Mouse (Mus musculus): ENCODE measurements around the gene Slc46a3. TPM values are rescaled to one million over a fixed set of nuclear protein-coding genes. Genes with fewer than 3 reads are reported as not detected.

Slc46a3 gene
- 2.9 and 3.0 TPM in 2 replicates for polyA plus RNA-seq (2015; fragmentation: Nextera tagmentation; extraction: Ambion mirVana)

GRCm38 (mm10) chr5:147894455-147895076 is at the start of gene Slc46a3:
TSS of gene Slc46a3 (minus strand) at chr5:147894815.
- peak; percentile 52 for TF ChIP-seq CTCF (IDR thresholded peaks at IDR 0.05; ENCODE audit: low read depth)
- DNase-seq (ENCODE audit: low spot score) (peak; percentile 94), ATAC-seq (replicated peaks; ENCODE audit: low FRiP score, low read depth) (peak; percentile 99)
- Histone ChIP-seq H3K27ac (0 out of 2 replicates have a peak within 1 kb of the TSS, but pooled peaks have one; percentile 10), H3K9ac (ENCODE audit: low read depth, low read length) (peak within 1 kb of the TSS; percentile 52; the same call in 1 of the 2 replicates), H3K27me3 (ENCODE audit: insufficient read depth, low read length) (no peaks in the 10 kb centered on the region), H3K9me3 (replicated peaks; ENCODE audit: low read length) (no peaks in the 10 kb centered on the region), H3K4me3 (replicated peaks; ENCODE audit: low read depth, low read length) (peak within 1 kb of the TSS; percentile 76), H3K4me2 (ENCODE audit: low read length) (peak within 1 kb of the TSS; percentile 98), H3K4me1 (replicated peaks; ENCODE audit: insufficient read depth, low read length) (no peaks in the 10 kb centered on the region), H3K36me3 (ENCODE audit: insufficient read depth, low read length) (no peaks in the 10 kb centered on the region)
- under 1% methylated on average over 47 of the region's 47 CpGs for WGBS

- Histone ChIP-seq H3K4me1 (replicated peaks; ENCODE audit: insufficient read depth, low read length) (no peaks in the 10 kb centered on the region), H3K27me3 (ENCODE audit: insufficient read depth, low read length) (no peaks in the 10 kb centered on the region), H3K27ac (no peak overlapping the region), H3K4me2 (ENCODE audit: low read length) (no peak overlapping the region), H3K9me3 (replicated peaks; ENCODE audit: low read length) (no peaks in the 10 kb centered on the region), H3K4me3 (replicated peaks; ENCODE audit: low read depth, low read length) (no peak overlapping the region), H3K9ac (ENCODE audit: low read depth, low read length) (no peak overlapping the region), H3K36me3 (ENCODE audit: insufficient read depth, low read length) (no peaks in the 10 kb centered on the region)
- DNase-seq (ENCODE audit: low spot score), result no peak
- no peak for ATAC-seq (replicated peaks; ENCODE audit: low FRiP score, low read depth)
- TF ChIP-seq CTCF (IDR thresholded peaks at IDR 0.05; ENCODE audit: low read depth), result no peak
- WGBS, result 73% methylated on average over 5 of the region's 5 CpGs
Observed at GRCm38 (mm10) chr5:147939226-147939625, 44.6 kb upstream of the Slc46a3 start.

- no peak for DNase-seq (ENCODE audit: low spot score)
- no peaks in the 10 kb centered on the region for H3K27me3 ChIP-seq (ENCODE audit: insufficient read depth, low read length)
- H3K36me3 ChIP-seq (ENCODE audit: insufficient read depth, low read length), result no peaks in the 10 kb centered on the region
- no peak overlapping the region for H3K4me3 ChIP-seq (replicated peaks; ENCODE audit: low read depth, low read length)
- H3K27ac ChIP-seq, result no peak overlapping the region
- no peaks in the 10 kb centered on the region for H3K9me3 ChIP-seq (replicated peaks; ENCODE audit: low read length)
- TF ChIP-seq CTCF (IDR thresholded peaks at IDR 0.05; ENCODE audit: low read depth), result no peak
- no peak for ATAC-seq (replicated peaks; ENCODE audit: low FRiP score, low read depth)
- no peaks in the 10 kb centered on the region for H3K4me1 ChIP-seq (replicated peaks; ENCODE audit: insufficient read depth, low read length)
- H3K9ac ChIP-seq (ENCODE audit: low read depth, low read length), result no peak overlapping the region
- no peak overlapping the region for H3K4me2 ChIP-seq (ENCODE audit: low read length)
- WGBS, result 86% methylated on average over 13 of the region's 13 CpGs
Observed at GRCm38 (mm10) chr5:147935096-147935495, 40.5 kb upstream of the Slc46a3 start.

GRCm38 (mm10) chr5:147928668-147929497 is 34.3 kb upstream of the Slc46a3 start:
- Histone ChIP-seq H3K27me3 (ENCODE audit: insufficient read depth, low read length) (no peaks in the 10 kb centered on the region), H3K4me2 (ENCODE audit: low read length) (no peak overlapping the region), H3K9ac (ENCODE audit: low read depth, low read length) (no peak overlapping the region), H3K9me3 (replicated peaks; ENCODE audit: low read length) (no peaks in the 10 kb centered on the region), H3K36me3 (ENCODE audit: insufficient read depth, low read length) (no peaks in the 10 kb centered on the region), H3K27ac (no peak overlapping the region), H3K4me1 (replicated peaks; ENCODE audit: insufficient read depth, low read length) (no peaks in the 10 kb centered on the region), H3K4me3 (replicated peaks; ENCODE audit: low read depth, low read length) (no peak overlapping the region)
- DNase-seq (ENCODE audit: low spot score) (no peak), ATAC-seq (replicated peaks; ENCODE audit: low FRiP score, low read depth) (no peak)
- 80% methylated on average over 7 of the region's 7 CpGs for WGBS
- peak; percentile 45 for TF ChIP-seq CTCF (IDR thresholded peaks at IDR 0.05; ENCODE audit: low read depth)

GRCm38 (mm10) chr5:147925935-147926604 is 31.5 kb upstream of the Slc46a3 start:
- peak; percentile 66 for TF ChIP-seq CTCF (IDR thresholded peaks at IDR 0.05; ENCODE audit: low read depth)
- H3K4me2 ChIP-seq (ENCODE audit: low read length), result no peak overlapping the region
- 64% methylated on average over 15 of the region's 15 CpGs for WGBS
- no peak overlapping the region for H3K9ac ChIP-seq (ENCODE audit: low read depth, low read length)
- H3K9me3 ChIP-seq (replicated peaks; ENCODE audit: low read length), result no peaks in the 10 kb centered on the region
- no peak overlapping the region for H3K4me3 ChIP-seq (replicated peaks; ENCODE audit: low read depth, low read length)
- DNase-seq (ENCODE audit: low spot score) (peak; percentile 13), ATAC-seq (replicated peaks; ENCODE audit: low FRiP score, low read depth) (no peak)
- H3K27ac ChIP-seq, result no peak overlapping the region
- no peaks in the 10 kb centered on the region for H3K4me1 ChIP-seq (replicated peaks; ENCODE audit: insufficient read depth, low read length)
- H3K36me3 ChIP-seq (ENCODE audit: insufficient read depth, low read length), result no peaks in the 10 kb centered on the region
- no peaks in the 10 kb centered on the region for H3K27me3 ChIP-seq (ENCODE audit: insufficient read depth, low read length)

- Histone ChIP-seq H3K9ac (ENCODE audit: low read depth, low read length) (no peak overlapping the region), H3K4me1 (replicated peaks; ENCODE audit: insufficient read depth, low read length) (no peaks in the 10 kb centered on the region), H3K36me3 (ENCODE audit: insufficient read depth, low read length) (no peaks in the 10 kb centered on the region), H3K4me3 (replicated peaks; ENCODE audit: low read depth, low read length) (no peak overlapping the region), H3K27me3 (ENCODE audit: insufficient read depth, low read length) (no peaks in the 10 kb centered on the region), H3K4me2 (ENCODE audit: low read length) (no peak overlapping the region), H3K27ac (no peak overlapping the region), H3K9me3 (replicated peaks; ENCODE audit: low read length) (no peaks in the 10 kb centered on the region)
- TF ChIP-seq CTCF (IDR thresholded peaks at IDR 0.05; ENCODE audit: low read depth), result no peak
- ATAC-seq (replicated peaks; ENCODE audit: low FRiP score, low read depth), result no peak
- WGBS, result 62% methylated on average over 5 of the region's 5 CpGs
- DNase-seq (ENCODE audit: low spot score), result no peak
Observed at GRCm38 (mm10) chr5:147924621-147925020, 30.0 kb upstream of the Slc46a3 start.
